Mouse (Mus musculus): ENCODE measurements at regions not wholly inside any gene's neighbourhood (a gene's known extent, or its start where the extent isn't known, plus 50 kb on each side); places are given as distances from the start of the nearest gene placed in this dataset.

- peak; percentile 4 for DNase-seq
These were observed 127.8 kb downstream of the Stk31 start for GRCm38 (mm10) chr6:49523184-49523583.

DNA sequence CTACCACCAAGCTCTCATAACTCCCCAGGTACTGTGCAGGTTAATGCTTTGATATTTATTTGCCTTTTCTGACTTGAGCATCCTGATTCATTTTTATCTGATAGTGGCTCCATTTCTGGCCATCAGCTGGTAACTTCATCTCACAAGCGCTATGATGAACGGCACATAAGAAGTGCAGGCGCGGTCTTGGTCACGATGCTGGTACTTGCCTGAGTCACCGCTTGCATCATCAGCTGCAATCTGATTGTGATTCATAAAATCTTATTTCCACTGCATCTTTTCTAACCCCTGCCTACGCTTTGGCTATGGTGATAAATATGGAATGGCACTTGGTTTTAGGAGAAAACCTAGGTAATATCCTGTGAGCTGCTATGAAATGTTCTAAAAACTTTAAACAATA, 128.3 kb downstream of the Stk31 start:
- DNase-seq, result no peak

DNA sequence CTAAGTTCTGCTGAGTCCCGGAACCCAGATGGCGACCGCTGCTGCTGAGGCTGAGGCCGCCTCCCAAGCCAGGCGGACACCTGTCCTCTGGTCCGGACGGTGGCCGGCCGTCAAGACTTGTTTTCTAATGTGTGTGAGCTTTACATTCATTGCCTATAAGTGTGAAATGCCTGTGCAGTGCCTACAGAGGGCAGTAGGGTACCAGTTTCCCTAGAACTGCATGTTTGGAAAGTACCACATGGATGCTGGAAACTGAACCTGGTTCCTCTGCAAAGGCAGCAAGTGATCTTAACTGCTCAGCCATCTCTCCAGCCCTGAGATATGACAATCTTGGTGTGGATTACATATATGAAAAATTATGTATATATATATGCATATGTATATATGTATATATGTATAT, 138.6 kb downstream of the Stk31 start:
- DNase-seq, result no peak

- DNase-seq, result no peak
These were observed 139.1 kb downstream of the Stk31 start for GRCm38 (mm10) chr6:49534551-49534950.

DNA sequence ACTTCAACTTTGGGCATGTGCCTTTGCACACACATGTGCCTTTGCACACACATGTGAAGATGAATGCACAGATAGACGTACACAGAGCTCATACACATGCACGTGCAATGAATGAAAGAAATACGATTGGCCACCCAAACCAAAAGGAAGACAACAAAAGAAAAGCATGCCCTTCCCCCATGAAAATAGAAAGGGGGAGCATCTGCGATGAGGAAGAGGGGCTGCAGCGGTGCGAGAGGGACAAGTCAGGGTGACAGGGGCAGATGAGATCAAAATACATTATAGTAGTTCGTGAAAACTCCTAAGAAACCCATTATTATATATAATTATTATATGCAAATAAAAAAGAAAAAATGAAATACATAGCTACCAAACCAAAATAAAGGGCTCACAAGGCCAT, 149.5 kb downstream of the Stk31 start:
- DNase-seq, result no peak

GRCm38 (mm10) chr6:49555069-49555468, 159.7 kb downstream of the Stk31 start:
- no peak for DNase-seq

GRCm38 (mm10) chr6:49558508-49558907, 163.1 kb downstream of the Stk31 start:
- DNase-seq, result no peak

DNA sequence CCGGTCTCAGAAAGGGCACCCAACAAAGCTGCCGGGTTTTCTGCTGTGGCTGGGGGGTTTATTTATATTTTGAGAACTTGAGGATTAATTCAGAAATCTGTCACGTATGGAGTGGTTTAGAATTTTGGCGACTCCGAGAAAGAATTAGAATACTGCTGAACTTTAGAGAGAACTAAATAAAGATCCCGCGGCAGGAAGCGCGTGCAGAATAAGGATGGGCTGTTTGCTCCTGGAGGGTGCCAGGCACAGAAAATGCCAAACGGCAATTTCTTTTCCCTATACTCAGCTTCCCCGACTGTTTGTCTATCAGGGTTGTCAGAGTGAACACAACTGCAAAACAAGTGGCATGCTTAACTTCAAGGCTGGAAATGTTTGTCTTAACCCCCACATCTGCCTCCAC, 163.7 kb downstream of the Stk31 start:
- DNase-seq, result no peak

DNA sequence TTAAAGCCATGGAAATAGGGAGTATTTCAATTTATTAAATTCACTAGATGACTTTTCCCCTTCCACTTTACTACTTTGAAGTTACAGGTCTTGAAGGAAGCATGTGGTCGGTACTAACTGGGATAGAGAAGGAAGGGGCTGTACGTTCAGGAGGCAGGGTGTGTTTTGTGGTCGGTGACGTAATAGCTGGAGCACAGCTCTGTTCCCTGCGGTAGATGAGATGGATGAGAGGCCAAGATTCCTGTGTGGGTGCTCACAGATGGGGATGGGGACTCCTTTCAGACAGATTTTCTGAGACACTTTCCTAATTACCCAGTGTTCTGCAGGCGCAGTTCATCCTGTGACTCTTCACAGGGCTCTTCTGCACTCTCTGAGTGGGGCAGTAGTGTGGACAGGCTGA, 182.9 kb downstream of the Stk31 start:
- no peak for DNase-seq

DNA sequence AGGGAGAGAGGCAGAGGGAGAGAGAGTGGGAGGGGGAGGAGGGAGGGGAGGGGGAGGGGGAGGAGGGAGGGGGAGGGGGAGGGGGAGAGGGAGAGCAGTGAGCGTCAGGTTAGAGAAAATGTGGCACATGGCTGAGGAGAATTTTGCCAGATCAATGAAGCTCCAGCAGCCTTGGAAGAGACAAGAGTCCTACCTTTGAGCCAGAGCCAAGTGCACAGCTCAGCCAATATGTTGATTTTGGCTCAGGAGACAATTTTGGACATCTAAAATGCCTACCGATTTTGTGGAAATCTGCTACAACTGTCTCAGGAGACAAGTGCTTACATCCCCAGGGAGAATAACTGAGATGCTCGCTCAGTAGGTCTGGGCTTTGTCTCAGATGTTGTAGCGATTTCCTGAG, 184.3 kb downstream of the Stk31 start:
- peak; percentile 64 for DNase-seq

DNA sequence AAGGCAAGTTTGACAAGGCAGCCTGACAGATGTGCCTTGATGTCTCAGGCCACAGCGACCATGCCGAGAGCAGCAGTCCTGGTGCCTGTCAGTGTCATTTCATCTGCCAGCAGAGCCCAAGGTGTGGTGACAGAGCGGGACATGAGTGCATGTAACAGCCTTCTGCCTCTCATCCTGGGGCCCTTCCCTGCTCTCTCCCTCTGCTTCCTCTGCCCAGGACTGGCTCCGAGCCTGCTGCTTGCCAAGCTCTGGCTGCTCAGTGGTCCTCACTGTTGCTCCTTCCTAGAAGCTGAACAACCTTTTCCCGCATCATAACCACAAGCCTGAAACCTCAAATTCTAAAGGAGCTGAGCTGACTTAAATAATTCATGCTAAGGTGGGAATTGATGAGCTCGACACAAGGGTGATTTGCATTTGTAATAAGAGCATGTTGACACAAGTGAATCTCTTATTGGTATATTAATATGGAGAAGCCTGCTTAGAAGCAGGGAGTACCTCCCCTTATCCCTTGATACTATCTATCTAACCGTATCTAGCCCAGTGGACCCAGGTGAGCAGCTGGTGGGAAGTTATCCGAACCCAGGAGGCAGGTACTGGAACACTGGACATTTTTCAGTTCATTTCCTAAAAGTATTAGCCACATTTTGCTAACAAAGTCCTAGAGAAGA, 186.8 kb downstream of the Stk31 start:
- DNase-seq, result no peak

DNA sequence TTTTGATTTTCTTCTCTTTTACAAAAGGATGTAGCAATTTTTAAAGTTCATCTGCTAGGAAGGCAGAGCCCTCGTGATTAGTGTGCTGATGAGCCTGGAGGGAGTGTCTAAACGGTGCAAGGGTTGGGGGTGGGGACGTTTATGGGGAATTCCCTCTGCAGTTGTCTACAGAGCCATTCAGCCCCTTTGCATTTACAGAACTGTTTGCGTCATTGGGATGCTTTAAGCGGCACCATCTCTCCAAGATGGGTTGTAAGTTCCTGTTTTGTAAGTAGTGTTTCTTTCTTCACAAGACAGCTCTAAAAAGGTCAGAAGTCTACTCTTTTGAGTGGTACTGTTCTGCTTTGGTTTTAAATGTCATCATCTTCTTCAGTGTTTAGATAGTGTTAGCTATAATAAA, 191.1 kb downstream of the Stk31 start:
- no peak for DNase-seq

- no peak for DNase-seq
These were observed 193.3 kb downstream of the Stk31 start for GRCm38 (mm10) chr6:49588677-49589076.

DNA sequence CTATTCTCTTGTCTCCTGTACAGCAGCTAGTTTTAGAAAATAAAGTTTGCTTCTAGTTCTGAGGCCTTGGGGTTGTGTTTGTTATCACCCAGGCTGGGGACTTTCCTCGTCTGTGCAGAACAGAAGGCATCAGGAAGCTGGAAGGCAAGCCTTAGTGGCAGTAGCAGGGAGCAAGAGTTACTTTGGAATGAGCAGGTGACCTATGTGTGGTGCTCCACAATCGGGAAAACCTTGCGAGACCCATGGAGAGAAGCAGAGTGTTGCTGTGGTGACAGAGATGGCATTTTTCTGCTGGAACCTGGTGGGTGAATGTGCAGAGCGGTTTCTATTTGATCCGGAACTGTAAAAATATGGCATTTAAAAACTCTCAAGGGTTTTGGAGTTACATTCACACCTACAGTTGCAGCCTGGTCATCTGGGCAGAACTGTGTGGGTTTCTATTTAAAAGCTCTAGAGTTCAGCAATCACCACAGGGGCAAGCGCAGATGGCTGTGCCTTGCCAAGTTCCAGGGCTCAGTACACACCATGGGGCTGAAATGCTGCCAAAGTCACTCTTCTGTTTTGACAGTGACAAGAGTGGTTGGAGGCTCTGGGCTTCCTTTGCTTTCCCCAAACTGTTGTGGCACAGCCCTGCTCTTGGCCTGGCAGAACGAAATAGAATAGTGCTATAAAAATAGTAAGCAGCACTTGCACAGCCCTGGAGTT, 195.7 kb downstream of the Stk31 start:
- DNase-seq, result peak; percentile 88

DNA sequence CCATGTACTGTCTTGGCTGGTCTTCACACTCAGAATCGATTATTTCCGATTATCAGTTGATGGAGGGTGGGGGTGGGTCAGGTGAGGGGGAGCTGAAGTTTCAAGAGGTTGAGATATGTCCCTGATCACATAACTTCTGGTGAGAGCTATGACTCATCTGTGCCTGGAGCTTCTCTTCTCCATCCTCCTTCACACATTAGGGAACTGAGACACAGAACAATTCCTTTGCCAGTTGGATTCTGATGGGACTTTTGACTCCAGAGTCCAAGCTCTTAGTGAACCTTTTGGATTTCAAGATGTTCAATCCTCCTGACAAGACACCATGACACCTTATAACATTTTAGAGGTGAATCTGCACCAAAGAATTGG, 196.2 kb downstream of the Stk31 start:
- no peak for DNase-seq

DNA sequence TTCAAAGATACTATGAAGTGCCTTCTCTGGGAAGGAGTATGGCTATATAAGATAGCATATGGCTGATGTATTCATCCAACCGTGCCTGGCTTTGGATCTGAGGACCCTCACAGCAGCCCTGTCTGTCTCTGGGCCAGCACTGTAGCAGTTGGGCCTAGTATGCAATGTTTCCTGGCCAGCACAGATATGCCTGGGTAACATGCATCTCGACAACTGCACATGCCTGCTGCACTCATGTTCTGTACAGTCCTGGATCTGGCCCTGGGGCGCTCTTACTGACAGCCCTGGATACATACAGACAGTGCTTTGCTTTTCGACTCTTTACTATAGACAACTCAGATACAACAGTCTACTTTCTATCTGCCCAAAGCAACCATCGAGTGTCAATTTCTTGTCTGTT, 197.3 kb downstream of the Stk31 start:
- no peak for DNase-seq

GRCm38 (mm10) chr6:49603201-49603600, 207.8 kb downstream of the Stk31 start:
- no peak for DNase-seq

DNA sequence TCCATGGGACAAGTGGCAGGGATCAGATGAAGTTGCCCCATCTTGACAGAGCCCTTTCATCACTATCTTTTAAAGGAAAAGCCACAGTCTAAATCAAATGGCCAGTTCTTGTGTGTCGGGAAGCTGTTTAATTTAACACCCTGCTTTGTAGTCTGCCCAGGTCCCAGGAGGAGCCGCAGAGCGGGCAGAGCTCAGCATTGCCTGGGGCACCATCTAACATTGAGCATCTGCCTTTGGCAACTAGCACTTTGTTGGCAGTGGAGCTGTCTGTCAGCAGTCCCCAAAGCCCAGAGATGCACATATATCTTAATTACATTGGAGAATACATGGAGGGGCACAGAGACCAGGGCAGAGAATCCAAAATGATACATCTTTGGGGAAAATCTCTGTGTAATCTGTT, 208.4 kb downstream of the Stk31 start:
- no peak for DNase-seq

GRCm38 (mm10) chr6:49606028-49606427, 210.6 kb downstream of the Stk31 start:
- DNase-seq, result no peak

GRCm38 (mm10) chr6:49606626-49607158, 211.3 kb downstream of the Stk31 start:
- DNase-seq, result no peak

GRCm38 (mm10) chr6:49624080-49624479, 198.4 kb upstream of the Npy start:
- no peak for DNase-seq

DNA sequence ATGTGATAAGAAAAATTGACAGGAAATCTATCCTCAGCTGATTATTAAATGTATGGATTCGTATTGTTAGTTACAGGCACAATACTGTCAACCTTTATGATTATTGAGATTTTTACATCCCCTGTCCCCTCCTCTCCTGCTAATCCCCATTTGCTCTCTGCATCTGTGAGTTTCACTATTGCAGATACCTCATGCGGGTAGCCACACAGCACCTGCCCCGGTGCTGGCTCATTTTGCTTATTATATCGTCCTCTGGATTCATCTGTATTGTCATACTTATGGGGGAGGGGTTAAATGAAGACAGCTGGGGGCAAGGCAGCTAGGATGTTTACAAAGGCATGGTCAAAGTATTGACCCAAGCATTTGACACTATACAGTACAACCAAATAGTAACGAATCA, 197.9 kb upstream of the Npy start:
- no peak for DNase-seq

DNA sequence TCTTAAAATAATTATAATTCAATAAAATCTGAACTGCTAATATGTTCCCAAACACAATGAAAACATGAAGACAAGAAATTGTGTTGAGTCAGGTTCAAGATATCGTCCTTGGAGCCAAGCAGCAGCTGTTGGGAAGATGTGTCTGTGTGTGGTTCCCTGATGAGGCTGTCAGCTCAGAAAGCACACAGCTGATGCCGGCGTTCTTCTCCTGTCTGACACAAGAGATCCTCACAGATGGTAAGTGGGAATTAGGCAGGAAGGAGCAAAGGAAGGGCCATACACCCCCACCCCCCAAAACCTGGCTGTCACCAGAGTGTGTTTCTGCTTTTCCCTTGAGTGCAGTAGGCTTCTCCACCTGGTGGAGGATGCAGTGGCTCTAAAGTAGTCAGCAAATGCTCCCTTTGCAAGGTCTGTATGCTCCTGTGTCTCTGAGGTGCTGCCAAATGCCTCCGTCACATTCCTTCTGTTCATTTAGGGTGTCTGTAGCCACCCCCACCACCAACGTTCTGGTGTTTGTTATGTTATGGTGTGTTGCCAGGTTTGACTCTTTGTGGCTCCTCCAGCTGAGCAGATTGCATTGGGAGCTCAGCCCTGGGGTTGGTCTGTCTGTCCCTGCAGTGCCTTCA, 188.9 kb upstream of the Npy start:
- no peak for DNase-seq

DNA sequence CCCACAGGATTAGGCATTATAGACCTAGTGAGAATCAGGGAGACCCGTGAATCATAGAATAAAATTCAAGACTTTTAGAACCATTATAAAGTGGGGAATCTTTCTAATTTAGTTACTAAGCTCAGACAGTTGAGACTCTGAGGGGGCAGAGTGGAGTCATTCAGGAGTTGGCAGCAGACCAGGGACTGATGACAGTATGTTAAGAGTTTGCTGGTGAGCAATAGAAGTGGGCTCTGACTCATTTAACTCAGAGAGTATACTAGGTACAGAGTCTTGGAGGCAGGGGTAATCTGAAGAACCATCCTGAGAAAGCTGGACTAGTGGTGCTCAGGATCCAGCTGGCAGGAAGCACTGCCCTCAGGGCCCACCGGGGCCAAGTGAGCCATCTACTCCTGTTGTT, 184.9 kb upstream of the Npy start:
- DNase-seq, result no peak

All from cerebellum, adult 11-12 months (tissue).